Mouse (Mus musculus): ENCODE results near the gene Sdk1.

The Sdk1 gene

GRCm38 (mm10) chr5:142258716-142259115, 1017.4 kb downstream of the Sdk1 start:
- DNase-seq (ENCODE audit: low spot score): no peak

DNA sequence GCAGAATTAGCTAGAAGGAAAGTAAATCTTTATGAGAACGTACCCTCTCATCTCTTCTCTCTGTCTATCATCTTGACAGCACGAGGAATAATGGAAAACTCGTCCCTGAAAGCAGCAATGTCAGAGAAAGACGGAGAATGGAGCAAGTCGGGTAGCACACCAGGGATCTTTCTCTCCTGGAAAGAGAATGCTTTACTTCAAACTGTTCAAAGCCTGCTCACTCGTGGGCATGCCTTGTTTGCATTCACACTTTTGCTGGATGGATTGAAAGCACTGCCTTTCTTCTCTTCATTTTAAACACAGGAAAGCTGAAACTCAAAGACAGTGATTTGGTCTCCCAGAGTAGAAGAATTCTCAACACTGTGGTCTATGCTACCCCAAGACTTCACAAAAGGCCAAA, 1020.8 kb downstream of the Sdk1 start:
- no peak for DNase-seq (ENCODE audit: low spot score)

Data from urinary bladder, postnatal 25 days (tissue).